Comparison of ENCODE assay signal across 22 mouse cellular contexts in genomic region chr2:125228472-125229409, GRCm38 (mm10). TPM values are rescaled to one million over a fixed set of nuclear protein-coding genes. Genes with fewer than 3 reads are reported as not detected.
A peak's percentile ranks its signal among the peaks of the same experiment; 100 is the strongest.
DNase-seq lines count a peak whose midpoint lies in the region; ATAC-seq and TF ChIP-seq lines count a peak whose summit lies in the region.
"Had no signal": no experiment of that assay in that cellular context is flagged by ENCODE, and none has a peak within 500 bp of the region (broad histone marks: within the 10 kb centered on the region; RNA-seq: fewer than 3 reads in every experiment).

No protein-coding gene starts in this region.

- TF ChIP-seq RAD21 in MEL (IDR thresholded peaks at IDR 0.05; ENCODE audit: low read depth, low read length): no peak

- peak in 1 of 2 experiments; percentile 36; a peak in 1 of 4 replicates for TF ChIP-seq POLR2A in MEL (IDR thresholded peaks at IDR 0.05; ENCODE audit: control insufficient read depth in 1 of 2, insufficient read depth in 1 of 2, low read depth in 1 of 2, low read length in 2 of 2, poor library complexity in 1 of 2)

- DNase-seq in MEL (ENCODE audit: low read depth, low spot score): peak; percentile 78
- peak; percentile 49 for DNase-seq in liver
- DNase-seq in liver, embryonic 14.5 days (ENCODE audit: low read depth in 3 of 3, low spot score in 3 of 3): no peak
- DNase-seq in frontal cortex, postnatal 36 days (ENCODE audit: low spot score in 2 of 2): no peak
- DNase-seq in left cerebral cortex, postnatal 14 days (ENCODE audit: low spot score in 2 of 2): no peak
- DNase-seq in adrenal gland, adult 18-20 months (ENCODE audit: low spot score in 2 of 2): no peak
- DNase-seq: adrenal gland, adult 8-10 months; adrenal gland, postnatal 36 days; cerebellum, adult 2 months; cerebellum, postnatal 10 days; gastrocnemius, adult 2 months; gastrocnemius, postnatal 25 days; heart, adult 11 months; heart, postnatal 36 days had no signal

- no peaks in the 10 kb centered on the region for H3K9me3 ChIP-seq in MEL (replicated peaks; ENCODE audit: insufficient read depth, low read length)
- H3K9me3 ChIP-seq in liver, embryonic 14.5 days (ENCODE audit: control insufficient read depth, low read length): no peaks in the 10 kb centered on the region
- H3K9me3 ChIP-seq: embryonic facial prominence, embryonic 10.5 days; forebrain, embryonic 12.5 days; G1E; heart, embryonic 13.5 days had no signal

- WGBS in liver, embryonic 14.5 days (ENCODE audit: insufficient replicate concordance): 29% methylated on average over 11 of the region's 11 CpGs

- peak; percentile 79 for ATAC-seq in liver, embryonic 14.5 days (ENCODE audit: insufficient read depth)
- ATAC-seq in megakaryocyte progenitor cell, adult 5-6 weeks (replicated peaks; ENCODE audit: poor library complexity): peak; percentile 69
- ATAC-seq: forebrain, embryonic 16.5 days; hindbrain, embryonic 16.5 days; inflammation-experienced regulatory T-cells, adult 6 months had no signal

- TF ChIP-seq EP300 in MEL (IDR thresholded peaks at IDR 0.05; ENCODE audit: low read depth in 1 of 2, low read length in 2 of 2): peak in 1 of 2 experiments; percentile 88; a peak in 3 of 4 replicates
- TF ChIP-seq EP300 in liver, embryonic 14.5 days (IDR thresholded peaks at IDR 0.05; ENCODE audit: low read depth): no peak; the same call in 1 of the 2 replicates

- peak overlapping the region; percentile 57 for H3K9ac ChIP-seq in MEL (ENCODE audit: control insufficient read depth, low read depth, low read length, poor library complexity, severe bottlenecking)
- no peak overlapping the region for H3K9ac ChIP-seq in liver, embryonic 14.5 days (replicated peaks)
- H3K9ac ChIP-seq: forebrain, embryonic 12.5 days; heart, embryonic 13.5 days had no signal

- no peaks in the 10 kb centered on the region for H3K27me3 ChIP-seq in MEL (ENCODE audit: control insufficient read depth in 1 of 2, insufficient read depth in 2 of 2, low read length in 2 of 2)
- no peaks in the 10 kb centered on the region for H3K27me3 ChIP-seq in liver, embryonic 14.5 days (ENCODE audit: control insufficient read depth, insufficient read depth, low read length)
- H3K27me3 ChIP-seq: forebrain, embryonic 12.5 days; heart, embryonic 13.5 days had no signal

- H3K79me2 ChIP-seq in MEL (ENCODE audit: control insufficient read depth, insufficient read depth, low read length, poor library complexity): no peaks in the 10 kb centered on the region

- H3K4me2 ChIP-seq in liver, embryonic 14.5 days (ENCODE audit: low read depth): peak overlapping the region; percentile 40
- H3K4me2 ChIP-seq: forebrain, embryonic 12.5 days; heart, embryonic 13.5 days had no signal

- no peak for TF ChIP-seq CTCF in MEL (IDR thresholded peaks at IDR 0.05 in 2 of 3, conservative IDR thresholded peaks at IDR 0.05 in 1 of 3; ENCODE audit: control insufficient read depth in 1 of 3, insufficient read depth in 1 of 3, low read depth in 2 of 3, low read length in 3 of 3, poor library complexity in 1 of 3, severe bottlenecking in 1 of 3)
- TF ChIP-seq CTCF in liver, embryonic 14.5 days (IDR thresholded peaks at IDR 0.05; ENCODE audit: low read depth): no peak

- peaks cover 27 to 43% of the 10 kb centered on the region in 2 experiments for H3K4me1 ChIP-seq in MEL (ENCODE audit: control insufficient read depth in 1 of 2, insufficient read depth in 2 of 2, low read length in 2 of 2)
- peaks cover 0 to 24% of the 10 kb centered on the region in 2 experiments; a peak in 3 of 4 replicates for H3K4me1 ChIP-seq in liver, embryonic 14.5 days (replicated peaks; ENCODE audit: control insufficient read depth in 2 of 2, insufficient read depth in 2 of 2, low read length in 1 of 2)
- H3K4me1 ChIP-seq: embryonic facial prominence, embryonic 10.5 days; forebrain, embryonic 12.5 days had no signal

- H3K36me3 ChIP-seq in MEL (ENCODE audit: control insufficient read depth in 1 of 2, insufficient read depth in 2 of 2, low read length in 2 of 2): peaks cover 0 to 45% of the 10 kb centered on the region in 2 experiments; a peak in 2 of 4 replicates
- no peaks in the 10 kb centered on the region for H3K36me3 ChIP-seq in liver, embryonic 14.5 days (replicated peaks; ENCODE audit: control insufficient read depth, insufficient read depth, low read depth)
- H3K36me3 ChIP-seq: embryonic facial prominence, embryonic 10.5 days; forebrain, embryonic 12.5 days; G1E; heart, embryonic 13.5 days had no signal

- H3K27ac ChIP-seq in MEL (ENCODE audit: control insufficient read depth, low read depth, low read length): peak overlapping the region; percentile 93
- 0 out of 2 replicates have a peak overlapping the region, but pooled peaks have one; percentile 29 for H3K27ac ChIP-seq in liver, embryonic 14.5 days
- H3K27ac ChIP-seq: embryonic facial prominence, embryonic 10.5 days; forebrain, embryonic 12.5 days; gastrocnemius, adult 2 months; heart, embryonic 13.5 days had no signal

- peak overlapping the region; percentile 39 to 62 for H3K4me3 ChIP-seq in MEL (ENCODE audit: control insufficient read depth in 1 of 2, insufficient read depth in 1 of 2, low read depth in 2 of 2, low read length in 2 of 2)
- no peak overlapping the region for H3K4me3 ChIP-seq in liver, embryonic 14.5 days (ENCODE audit: insufficient read depth in 1 of 2, low read depth in 2 of 2, low read length in 2 of 2)
- H3K4me3 ChIP-seq: embryonic facial prominence, embryonic 10.5 days; forebrain, embryonic 12.5 days; gastrocnemius, adult 2 months; heart, embryonic 13.5 days had no signal

- intact Hi-C loops in left cerebral cortex, postnatal 14 days (cut with DNase I): no loop called here

TF ChIP-seq in MEL, 35 proteins besides CTCF, POLR2A, EP300 and RAD21 (continues in another document):
- TF ChIP-seq ZNF384 (IDR thresholded peaks at IDR 0.05; ENCODE audit: low read depth, low read length) (no peak), BHLHE40 (IDR thresholded peaks at IDR 0.05; ENCODE audit: borderline replicate concordance, low read depth, low read length) (no peak), NRF1 (IDR thresholded peaks at IDR 0.05; ENCODE audit: insufficient read depth, low read depth, low read length, poor library complexity, severe bottlenecking) (no peak), ZMIZ1 (IDR thresholded peaks at IDR 0.05; ENCODE audit: low read depth, low read length) (no peak), NELFE (IDR thresholded peaks at IDR 0.05; ENCODE audit: low read depth, low read length) (0 out of 2 replicates have a peak, but pooled peaks have one; percentile 34), GABPA (IDR thresholded peaks at IDR 0.05; ENCODE audit: low read depth, low read length) (no peak), ZC3H11A (IDR thresholded peaks at IDR 0.05; ENCODE audit: low read depth, low read length) (no peak), SMC3 (IDR thresholded peaks at IDR 0.05; ENCODE audit: low read depth, low read length) (no peak), UBTF (IDR thresholded peaks at IDR 0.05; ENCODE audit: borderline replicate concordance, insufficient read depth, low read depth, low read length) (no peak), MAZ (IDR thresholded peaks at IDR 0.05; ENCODE audit: low read depth, low read length) (no peak), MXI1 (IDR thresholded peaks at IDR 0.05; ENCODE audit: low read depth, low read length) (peak; percentile 78), ETS1 (IDR thresholded peaks at IDR 0.05; ENCODE audit: low read depth, low read length) (peak; percentile 66; the same call in 1 of the 2 replicates), ZKSCAN1 (IDR thresholded peaks at IDR 0.05; ENCODE audit: low read depth, low read length) (no peak), POLR2AphosphoS5 (IDR thresholded peaks at IDR 0.05; ENCODE audit: borderline replicate concordance, low read depth, low read length) (no peak), MEF2A (IDR thresholded peaks at IDR 0.05; ENCODE audit: extremely low read depth, insufficient replicate concordance, low read depth, low read length, poor library complexity, severe bottlenecking) (no peak), TBP (IDR thresholded peaks at IDR 0.05; ENCODE audit: low read depth, low read length) (peak; percentile 64), USF2 (IDR thresholded peaks at IDR 0.05; ENCODE audit: borderline replicate concordance in 1 of 2, insufficient read depth in 1 of 2, low read depth in 1 of 2, low read length in 2 of 2) (no peak), MYB (IDR thresholded peaks at IDR 0.05; ENCODE audit: low read depth, low read length) (peak; percentile 79), RCOR1 (IDR thresholded peaks at IDR 0.05; ENCODE audit: low read depth, low read length) (peak; percentile 81), MAFK (IDR thresholded peaks at IDR 0.05; ENCODE audit: borderline replicate concordance, low read depth, low read length) (0 out of 2 replicates have a peak, but pooled peaks have one; percentile 26), USF1 (IDR thresholded peaks at IDR 0.05; ENCODE audit: low read depth, low read length) (no peak), TAL1 (IDR thresholded peaks at IDR 0.05; ENCODE audit: low read length) (no peak), JUND (IDR thresholded peaks at IDR 0.05; ENCODE audit: low read depth, low read length) (no peak), GATA1 (IDR thresholded peaks at IDR 0.05; ENCODE audit: low read depth, low read length) (peak; percentile 72), E2F4 (IDR thresholded peaks at IDR 0.05; ENCODE audit: borderline replicate concordance, low read depth, low read length) (no peak), CHD1 (IDR thresholded peaks at IDR 0.05; ENCODE audit: low read depth, low read length) (0 out of 2 replicates have a peak, but pooled peaks have one; percentile 62), SIN3A (IDR thresholded peaks at IDR 0.05; ENCODE audit: low read length) (no peak; the same call in none of the 2 replicates), TCF12 (IDR thresholded peaks at IDR 0.05; ENCODE audit: low read depth, low read length) (peak; percentile 77), KAT2A (conservative IDR thresholded peaks at IDR 0.05; ENCODE audit: low read depth, low read length) (no peak), MYC (IDR thresholded peaks at IDR 0.05; ENCODE audit: low read depth, low read length) (peak; percentile 83), CHD2 (IDR thresholded peaks at IDR 0.05; ENCODE audit: low read length) (no peak)

RNA-seq across cellular contexts. Expression of gene Dut, which starts 18.2 kb away (rescaled TPM):
- total RNA-seq in MEL (2012; rRNA removed): 276 and 325 TPM in 2 replicates
- 100 to 1,000 TPM; 146 to 331 TPM for polyA plus RNA-seq in MEL (2012; ENCODE audit: insufficient read depth in 1 of 2, insufficient read length in 2 of 2, low read depth in 1 of 2, low replicate concordance in 2 of 2, missing spikeins in 1 of 2)
- polyA plus RNA-seq in liver, embryonic 14.5 days (2012; rRNA removed): 50.9 and 89.0 TPM in 2 replicates
- polyA plus RNA-seq in liver, embryonic 14.5 days (2014; fragmentation: Nextera tagmentation; extraction: Ambion mirVana): 138 and 154 TPM in 2 replicates
- total RNA-seq in megakaryocyte progenitor cell, adult 5-6 weeks (2015): 329 and 339 TPM in 2 replicates
- 203 and 242 TPM in 2 replicates for total RNA-seq in megakaryocyte progenitor cell, adult 5-6 weeks (2017)
- total RNA-seq in left cerebral cortex, postnatal 14 days (2021): 10 to 100 TPM; 27.6 to 29.0 TPM
- total RNA-seq in adrenal gland, adult 18-20 months (2021): 10 to 100 TPM; 15.1 to 22.6 TPM

Comparison
In these comparisons a context has a peak if more than half of its experiments do, and no peak if none do; other contexts are left out.
1. DNase-seq: peak in MEL (single experiment) and liver (single experiment); none in liver, embryonic 14.5 days (0 of 3), frontal cortex, postnatal 36 days (0 of 2), left cerebral cortex, postnatal 14 days (0 of 2) and adrenal gland, adult 18-20 months (0 of 2).
2. H3K4me3 ChIP-seq: peak in MEL (2 of 2); none in liver, embryonic 14.5 days (0 of 2).